Mouse (Mus musculus) cerebellum, postnatal 36 days (tissue): Measurements from ENCODE around the gene Maml2.

Experiments
- DNase-seq, 2 experiments: peaks; one replicate each; pipeline ENCODE4 v3.0.0; 2021 to 2022; ENCODE audit warnings: mixed read lengths in 2 of 2

Maml2 gene

DNA sequence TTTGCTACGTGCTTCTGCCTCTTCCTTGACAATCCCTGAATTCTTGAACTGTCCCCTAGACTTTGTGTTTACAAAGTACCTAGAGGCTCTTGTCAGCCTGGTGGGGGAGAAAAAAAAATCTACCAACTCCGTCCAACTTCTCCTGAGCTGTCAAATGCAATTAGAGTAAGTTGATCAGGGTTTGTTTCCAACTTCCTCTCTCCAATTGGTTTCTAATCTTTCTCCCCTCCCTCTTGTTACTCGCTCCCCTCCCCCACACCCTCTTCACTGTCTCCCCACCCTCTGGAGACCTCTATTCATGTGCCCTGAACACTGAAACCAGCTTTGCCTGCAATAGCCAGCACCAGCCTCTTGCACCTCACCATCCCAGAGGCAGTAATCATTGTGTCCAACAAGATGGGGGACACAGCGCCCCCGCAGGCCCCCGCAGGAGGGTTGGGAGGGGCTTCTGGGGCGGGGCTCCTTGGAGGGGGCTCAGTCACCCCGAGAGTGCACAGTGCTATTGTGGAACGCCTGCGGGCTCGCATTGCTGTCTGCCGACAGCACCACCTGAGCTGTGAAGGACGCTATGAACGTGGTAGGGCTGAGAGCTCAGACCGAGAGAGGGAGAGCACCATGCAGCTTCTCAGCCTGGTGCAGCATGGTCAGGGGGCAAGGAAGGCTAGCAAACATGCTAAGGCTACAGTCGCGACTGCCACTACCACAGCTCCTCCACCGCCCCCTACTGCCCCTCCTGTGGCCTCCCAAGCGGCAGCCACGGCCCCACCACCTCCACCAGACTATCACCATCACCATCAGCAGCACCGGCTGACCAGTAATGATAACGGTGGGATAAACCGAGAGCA is at the start of gene Maml2:
Maml2 (plus strand) TSS at position 290 of the 845 bp plus-strand sequence.
- peak; percentile 63 to 65 for DNase-seq

GRCm38 (mm10) chr9:13248104-13248503 is 49.7 kb upstream of the Maml2 start:
- DNase-seq = no peak

- no peak for DNase-seq
Observed at GRCm38 (mm10) chr9:13251251-13251650, 46.5 kb upstream of the Maml2 start.

DNA sequence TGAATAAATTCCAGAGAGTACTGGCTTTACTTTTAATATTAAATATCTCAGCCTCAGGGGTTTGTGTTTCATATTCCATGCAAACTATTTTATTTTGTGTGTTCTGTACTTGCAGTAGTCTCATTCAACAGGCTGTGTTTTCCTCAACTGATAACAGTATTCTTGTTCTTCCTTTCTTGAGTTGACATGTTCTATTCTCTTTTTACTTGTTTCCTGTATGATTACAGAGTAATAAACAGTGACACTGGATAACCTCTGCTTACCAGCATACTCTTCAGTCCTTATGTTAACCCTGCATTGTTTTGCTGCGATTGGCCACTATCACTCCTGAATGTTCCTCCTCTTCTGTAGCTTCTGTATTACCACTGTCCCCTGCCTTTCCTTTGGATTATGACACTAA is 41.0 kb upstream of the Maml2 start:
- no peak for DNase-seq

- DNase-seq = no peak
Observed at GRCm38 (mm10) chr9:13258173-13258572, 39.6 kb upstream of the Maml2 start.

GRCm38 (mm10) chr9:13260980-13261379 is 36.8 kb upstream of the Maml2 start:
- DNase-seq = no peak

GRCm38 (mm10) chr9:13273219-13273618 is 24.5 kb upstream of the Maml2 start:
- DNase-seq = no peak

DNA sequence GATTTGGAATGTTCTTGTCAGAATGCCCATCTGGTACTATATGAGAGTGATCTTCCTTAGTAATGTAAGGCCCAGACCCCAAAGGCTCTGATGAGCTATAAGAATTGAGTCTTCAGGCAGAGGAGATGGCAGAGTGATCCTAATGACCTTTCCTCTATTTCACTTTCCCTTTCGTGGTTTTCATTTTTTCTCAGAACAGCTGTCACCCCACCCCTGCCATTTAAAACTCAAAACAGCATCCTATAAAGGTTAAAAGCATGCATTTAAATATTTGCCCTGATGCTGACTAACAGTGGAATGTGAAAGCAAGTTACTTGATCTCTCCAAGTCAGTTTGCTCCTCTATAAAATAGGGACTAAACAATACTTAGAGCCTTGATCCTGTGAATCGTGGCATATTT is 10.3 kb upstream of the Maml2 start:
- DNase-seq = no peak

DNA sequence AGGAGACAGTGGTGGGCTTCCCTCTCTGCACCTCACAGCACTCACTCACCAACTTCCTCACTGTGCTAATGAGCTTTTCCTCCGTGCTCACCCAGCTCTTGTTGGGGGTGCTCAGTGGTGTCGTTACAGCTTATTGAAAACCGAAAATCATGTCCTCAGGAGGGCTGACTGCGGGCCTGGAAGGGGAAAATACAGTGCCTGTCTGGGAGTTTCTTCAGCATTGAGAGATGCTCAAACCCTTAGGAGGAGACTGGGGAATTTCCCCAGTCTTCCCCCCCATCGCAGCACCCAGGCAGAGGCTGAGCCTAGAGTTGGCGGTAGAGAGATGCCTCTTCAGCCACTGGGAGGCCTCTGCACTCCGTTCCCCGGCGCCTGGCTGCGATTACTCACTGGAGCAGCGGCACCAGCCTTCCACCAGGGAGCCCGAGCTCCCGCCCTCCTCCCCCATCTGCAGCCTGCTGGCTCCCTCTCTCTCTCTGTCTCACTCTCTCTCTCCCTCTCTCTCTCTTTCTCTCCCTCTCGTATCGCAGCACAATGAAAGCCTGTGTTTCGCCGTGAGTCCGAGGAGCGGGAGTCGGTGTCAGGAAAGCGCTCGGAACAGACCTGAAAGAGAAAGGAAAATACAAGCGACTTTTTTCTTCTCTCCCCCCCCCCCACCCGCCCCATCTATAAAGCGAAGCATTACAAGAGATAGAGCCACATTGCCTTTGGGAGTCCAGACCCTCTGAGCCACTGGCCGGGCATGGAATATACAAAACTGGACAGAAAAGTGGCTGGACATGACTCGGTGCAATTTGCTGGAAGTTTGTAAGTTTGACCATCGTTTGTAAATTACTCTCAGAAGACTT is 1.3 kb upstream of the Maml2 start:
- peak; percentile 78 to 85 for DNase-seq

GRCm38 (mm10) chr9:13297122-13297667 is 562 bp upstream of the Maml2 start:
- peak in 1 of 2 experiments; percentile 29 for DNase-seq

DNA sequence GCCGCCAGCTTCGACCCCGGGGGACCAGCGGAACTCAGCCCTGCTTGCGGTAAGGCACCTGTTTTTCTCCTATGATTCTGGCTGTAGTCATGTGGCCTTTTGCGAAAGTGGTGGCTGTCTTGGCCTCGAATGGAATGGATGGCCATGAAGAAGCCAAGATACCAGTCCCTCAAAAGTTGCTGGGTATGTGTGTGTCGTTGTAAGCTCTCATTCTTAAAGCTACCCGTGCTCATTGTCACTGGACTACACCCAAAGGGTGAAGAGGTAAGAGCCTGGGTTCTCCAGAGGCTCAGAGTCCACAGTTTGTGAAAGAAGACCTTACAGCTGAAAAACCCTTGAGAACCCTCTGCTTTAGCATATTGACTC is 739 bp downstream of the Maml2 start:
- no peak for DNase-seq

GRCm38 (mm10) chr9:13299190-13299589 is 1.4 kb downstream of the Maml2 start:
- peak in 1 of 2 experiments; percentile 28 for DNase-seq

DNA sequence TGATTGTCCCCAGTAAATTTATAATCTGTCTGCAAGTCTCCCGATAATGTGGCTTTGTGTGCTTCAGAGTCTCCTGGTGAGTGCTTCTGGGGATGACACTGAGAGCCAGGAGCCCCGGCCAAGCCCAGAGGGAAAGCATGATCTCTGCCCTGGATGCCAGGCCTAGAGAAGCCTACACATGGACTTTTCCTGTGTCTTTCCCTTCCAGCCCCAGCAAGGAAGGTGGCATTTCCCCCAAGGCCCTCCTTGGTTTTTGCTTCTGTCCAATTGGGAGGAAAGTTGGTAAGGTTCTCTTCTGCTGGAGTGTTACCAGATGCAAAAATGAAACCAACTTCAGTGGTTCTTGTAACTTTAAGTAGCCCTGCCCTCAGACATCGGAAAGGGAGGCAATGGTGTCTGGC is 2.3 kb downstream of the Maml2 start:
- DNase-seq = peak; percentile 24 to 35

- DNase-seq = peak in 1 of 2 experiments; percentile 16
Observed at GRCm38 (mm10) chr9:13300891-13301782, 3.4 kb downstream of the Maml2 start.

DNA sequence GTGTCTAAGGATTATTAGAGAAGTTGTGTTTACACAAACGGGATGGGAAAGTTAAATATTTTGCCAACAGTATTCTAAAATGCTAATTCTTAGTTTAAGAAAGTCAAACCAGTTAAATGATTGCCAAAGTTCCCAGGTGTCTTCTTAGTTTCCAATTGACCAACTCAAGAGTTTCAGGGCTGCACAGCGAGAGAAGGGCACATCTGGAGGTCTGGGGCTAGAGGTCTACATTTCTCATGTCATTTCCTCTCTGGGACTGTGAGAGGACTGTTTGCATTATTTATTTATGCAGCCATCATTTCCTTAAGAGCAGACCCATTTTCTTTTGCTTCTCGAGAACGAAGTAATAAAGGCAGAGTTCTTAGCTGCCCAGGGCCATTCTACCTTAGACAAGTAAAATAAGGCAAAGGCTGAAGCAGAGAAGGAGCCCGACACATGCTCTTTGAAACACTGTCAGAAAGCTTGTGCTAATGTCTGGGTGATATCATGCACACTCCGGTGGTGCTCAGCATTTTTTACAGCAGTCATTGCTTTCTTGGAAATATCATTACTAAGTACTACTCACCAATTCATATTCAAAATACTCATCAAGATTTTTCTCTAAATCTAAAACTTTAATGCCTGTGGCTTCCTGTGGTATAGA is 4.5 kb downstream of the Maml2 start:
- DNase-seq = no peak

GRCm38 (mm10) chr9:13303099-13303771 is 5.5 kb downstream of the Maml2 start:
- no peak for DNase-seq

DNA sequence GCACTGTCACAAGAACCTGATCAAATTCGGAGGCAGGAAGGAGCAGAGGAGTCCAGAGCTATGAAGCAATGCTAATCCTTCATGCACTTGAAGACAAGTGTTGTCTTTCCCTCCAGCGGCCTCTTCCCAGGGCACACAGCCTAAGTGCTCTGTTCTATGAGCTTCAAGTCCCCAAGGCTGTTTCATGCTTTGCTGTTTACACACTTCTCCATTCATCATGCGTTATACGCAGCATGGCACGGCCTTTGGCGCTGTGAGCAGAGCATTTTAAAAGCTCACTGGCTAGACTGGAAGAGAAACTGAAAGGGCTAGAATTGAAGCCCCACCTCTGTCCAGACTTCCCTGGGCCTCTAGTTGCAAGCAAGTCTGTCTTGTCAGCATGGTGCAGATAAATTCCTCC is 6.2 kb downstream of the Maml2 start:
- DNase-seq = no peak

DNA sequence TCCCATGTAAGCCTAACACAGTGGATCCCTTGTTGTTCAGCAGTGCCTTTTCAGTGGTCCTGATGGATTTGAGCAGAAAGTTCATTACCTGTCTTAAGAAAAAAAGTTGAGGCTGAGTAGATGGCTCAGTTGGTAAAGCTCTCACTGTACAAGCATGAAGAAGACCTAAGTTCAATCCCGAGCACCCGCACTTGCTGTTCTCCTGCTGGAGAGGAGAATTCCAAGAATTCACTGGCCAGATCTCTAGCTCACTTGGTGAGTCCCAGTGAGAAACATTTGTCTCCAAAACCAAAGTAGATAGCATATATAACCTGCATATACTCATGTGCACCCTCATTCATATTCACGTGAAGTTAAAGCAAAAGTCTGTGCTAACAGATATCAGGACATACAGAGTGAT is 8.7 kb downstream of the Maml2 start:
- DNase-seq = no peak

DNA sequence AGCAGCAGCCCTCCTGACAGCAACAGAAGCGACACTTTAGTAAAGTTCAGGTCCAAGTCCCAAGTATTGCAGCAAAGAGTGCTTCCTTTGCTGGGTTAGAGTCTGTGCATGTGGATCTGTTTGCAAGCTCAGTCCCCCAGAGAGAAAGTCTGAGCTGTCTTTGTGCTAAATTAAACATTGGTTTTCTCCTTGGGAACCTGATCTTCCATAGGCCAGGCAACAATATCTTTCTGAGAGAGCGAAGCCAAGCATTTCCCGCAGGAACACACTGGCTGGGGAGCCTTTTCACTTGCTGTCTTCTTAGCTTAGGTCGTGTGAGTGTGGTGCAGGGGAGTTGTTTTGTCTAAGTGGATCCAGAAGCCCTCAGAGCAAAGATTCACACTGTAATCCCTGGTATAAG is 9.5 kb downstream of the Maml2 start:
- DNase-seq = no peak

GRCm38 (mm10) chr9:13308718-13309117 is 11.0 kb downstream of the Maml2 start:
- DNase-seq = no peak

GRCm38 (mm10) chr9:13309807-13310206 is 12.1 kb downstream of the Maml2 start:
- no peak for DNase-seq
